Mouse (Mus musculus): ENCODE data around the gene M1ap.

DNA sequence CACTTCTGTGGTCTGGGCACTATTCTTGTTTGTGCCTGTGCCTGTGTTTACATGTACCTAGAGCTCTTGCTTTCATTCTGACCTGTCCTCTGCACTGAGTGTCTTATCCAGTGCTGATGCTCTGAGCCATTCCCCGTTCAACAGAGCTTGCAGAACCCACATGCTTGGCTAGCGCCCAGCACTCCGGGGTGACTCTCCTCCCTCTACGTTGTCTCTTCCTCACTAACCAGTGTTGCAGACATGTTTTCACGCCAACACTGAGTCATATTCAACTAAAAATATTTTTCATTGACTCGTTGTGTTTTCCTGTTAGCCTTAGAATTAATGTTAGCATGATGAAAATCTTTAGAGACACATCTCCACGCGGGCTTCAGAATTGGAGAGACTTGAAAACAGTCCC, 38.7 kb upstream of the M1ap start:
- TF ChIP-seq CTCF (IDR thresholded peaks at IDR 0.05; ENCODE audit: borderline replicate concordance, control insufficient read depth, extremely low read depth, insufficient read depth, low read length, poor library complexity) (no peak), POLR2A (IDR thresholded peaks at IDR 0.05; ENCODE audit: control insufficient read depth, extremely low read depth, insufficient read depth, low read length, poor library complexity) (no peak)
